Mouse (Mus musculus): ENCODE measurements around the gene Cbr3.

Gene Cbr3

GRCm38 (mm10) chr16:93712189-93712885 is 29.3 kb downstream of the Cbr3 start:
- DNase-seq, result peak; percentile 71

- DNase-seq, result no peak
Observed at GRCm38 (mm10) chr16:93712966-93713365, 30.0 kb downstream of the Cbr3 start.

DNA sequence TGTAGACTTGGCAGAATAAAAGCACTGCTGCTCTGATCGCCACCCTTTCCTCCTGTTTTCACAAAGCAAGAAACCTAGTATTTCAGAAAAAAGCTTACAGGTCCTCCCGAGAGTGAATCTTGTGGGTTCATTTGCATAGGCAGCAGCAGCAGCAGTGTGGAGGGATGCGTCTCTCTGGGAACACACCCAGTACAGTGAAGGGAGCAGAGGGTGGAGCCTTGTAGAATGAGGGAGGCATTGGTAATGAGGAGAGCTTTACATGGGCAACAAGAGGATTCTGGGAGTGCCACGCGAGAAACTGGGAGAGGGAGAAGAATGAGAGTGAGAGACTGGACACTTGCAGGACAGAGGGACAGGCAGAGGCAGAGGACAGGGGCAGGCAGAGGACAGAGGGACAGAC is 31.4 kb downstream of the Cbr3 start:
- DNase-seq, result peak; percentile 58

- DNase-seq, result no peak
Observed at GRCm38 (mm10) chr16:93715826-93716225, 32.8 kb downstream of the Cbr3 start.

DNA sequence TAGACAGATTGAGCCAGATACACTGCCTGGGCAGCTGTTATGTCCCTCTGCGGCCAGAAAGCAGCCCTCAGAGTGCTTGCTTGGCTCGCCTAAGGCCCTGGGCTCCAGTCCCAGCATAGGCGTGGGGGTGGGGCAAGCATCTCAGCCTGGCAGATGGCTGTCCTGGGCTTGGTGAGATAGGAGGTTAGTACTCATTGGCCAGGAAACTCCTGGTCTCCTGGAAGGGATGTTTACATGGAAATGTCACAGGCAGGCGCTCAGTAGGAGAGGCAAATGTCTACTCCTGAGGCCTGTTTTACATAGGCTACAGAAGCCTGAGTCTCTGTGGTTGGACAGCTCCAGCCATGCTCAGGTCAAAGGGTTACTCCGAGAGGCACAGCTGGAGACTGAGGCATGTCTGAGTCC is 34.3 kb downstream of the Cbr3 start:
- DNase-seq, result peak; percentile 83

DNA sequence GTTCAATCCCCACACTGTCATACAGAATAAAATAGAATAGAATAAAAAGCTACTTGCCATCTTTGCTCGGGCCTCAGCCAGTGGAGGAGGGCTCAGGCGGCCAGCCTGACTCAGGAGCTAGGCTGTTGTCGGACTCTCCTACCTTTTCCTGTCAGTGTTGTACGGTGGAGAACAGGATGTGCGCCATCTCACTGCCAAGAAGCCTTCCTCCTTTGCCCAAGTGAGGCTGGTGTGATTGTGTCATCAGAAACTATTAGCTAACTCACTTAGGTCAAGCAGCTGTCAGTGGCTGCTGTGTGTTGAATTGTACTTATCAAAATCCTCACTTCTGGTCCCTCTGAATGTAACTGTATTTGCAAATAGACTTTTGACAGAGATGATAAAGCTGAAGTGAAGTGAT is 38.8 kb downstream of the Cbr3 start:
- DNase-seq, result no peak

DNA sequence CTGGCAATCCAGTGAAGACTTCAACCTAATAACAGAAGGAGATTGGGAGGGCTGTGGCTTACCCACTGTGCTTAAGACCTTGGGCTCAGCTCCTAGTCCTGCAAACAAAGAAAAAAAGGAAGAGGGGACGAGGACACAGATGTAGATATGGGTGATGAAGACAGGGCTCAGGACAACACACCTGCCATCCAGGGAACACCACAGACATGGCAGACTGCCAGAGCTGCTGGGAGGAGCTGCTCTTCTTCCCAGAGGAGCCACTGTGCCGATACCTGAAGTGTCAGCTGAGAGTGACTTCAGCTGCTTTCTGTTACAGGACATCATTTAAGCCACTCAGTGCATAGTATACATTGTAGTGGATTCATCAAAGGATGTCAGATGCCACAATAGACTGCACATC is 39.5 kb downstream of the Cbr3 start:
- no peak for DNase-seq

- DNase-seq, result no peak
Observed at GRCm38 (mm10) chr16:93725417-93726144, 42.6 kb downstream of the Cbr3 start.

GRCm38 (mm10) chr16:93726186-93726585 is 43.2 kb downstream of the Cbr3 start:
- DNase-seq, result no peak

DNA sequence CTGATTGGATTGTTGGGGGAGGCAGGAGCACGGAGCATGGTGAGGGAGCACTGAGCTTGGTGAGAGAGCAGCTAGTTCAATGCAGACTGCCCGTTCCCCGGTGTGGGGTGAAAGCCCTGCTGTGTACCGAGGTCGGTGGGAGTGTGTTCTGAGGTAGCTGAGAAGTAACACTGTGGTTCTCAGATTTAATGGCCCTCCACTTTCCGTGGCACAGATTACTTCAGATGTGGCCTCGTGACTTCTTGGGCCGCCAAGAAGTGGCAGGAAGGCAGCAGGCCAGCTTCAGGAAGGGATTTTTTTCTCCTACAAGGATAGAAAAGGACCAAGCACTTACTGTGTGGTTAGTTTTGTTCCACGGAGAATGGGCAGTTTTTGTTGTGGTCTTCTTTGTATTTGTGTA is 45.7 kb downstream of the Cbr3 start:
- no peak for DNase-seq

GRCm38 (mm10) chr16:93729801-93730721 is 47.0 kb downstream of the Cbr3 start:
- no peak for DNase-seq

DNA sequence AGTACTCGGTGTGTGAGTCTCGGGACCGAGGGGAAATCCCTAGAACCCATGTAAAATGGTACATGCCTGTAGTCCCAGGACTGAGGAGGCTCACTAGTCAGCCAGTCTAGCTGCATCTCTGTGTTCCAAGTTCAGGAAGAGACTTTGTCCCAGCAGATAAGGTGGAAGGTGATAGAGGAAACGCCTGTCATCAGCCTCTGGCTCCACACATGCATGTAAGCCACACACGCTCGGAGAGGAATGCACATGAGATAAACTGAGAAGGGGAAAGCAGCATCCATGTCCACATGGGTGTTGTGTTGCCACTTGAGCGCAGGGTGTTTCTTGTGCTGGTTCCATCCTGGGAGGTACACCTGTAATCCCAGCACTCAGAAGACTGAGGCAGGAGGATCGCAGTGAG is 48.3 kb downstream of the Cbr3 start:
- DNase-seq, result no peak

- peak; percentile 19 for DNase-seq
Observed at GRCm38 (mm10) chr16:93732875-93733569, 50.0 kb downstream of the Cbr3 start.

DNA sequence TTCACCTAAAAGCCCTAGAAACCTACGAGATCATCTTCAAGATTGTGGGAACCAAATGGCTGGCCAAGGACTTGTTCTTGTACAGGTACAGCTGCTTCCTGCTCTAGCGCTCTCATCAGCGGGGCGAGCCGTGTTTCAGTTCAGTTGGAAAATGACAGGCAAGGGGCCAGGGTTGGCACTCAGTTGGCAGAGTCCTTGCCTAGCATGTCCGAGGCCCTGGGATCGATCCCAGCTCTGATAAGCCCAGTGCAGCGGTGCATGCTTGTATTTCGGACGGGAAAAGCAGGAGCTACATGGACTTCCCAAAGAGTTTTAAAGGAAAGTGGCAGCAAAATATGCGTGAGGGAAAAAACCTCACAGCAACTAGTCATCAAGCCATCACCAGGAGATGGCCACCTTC is 56.2 kb downstream of the Cbr3 start:
- DNase-seq, result no peak
